Mouse (Mus musculus): Measurements from ENCODE around the gene Rere. TPM values are rescaled to one million over a fixed set of nuclear protein-coding genes. Genes with fewer than 3 reads are reported as not detected.

The Rere gene
- total RNA-seq, 1 experiment: 21.7 TPM

GRCm38 (mm10) chr4:150622641-150623040 lies 341.2 kb downstream of the Rere start:
- no peak for DNase-seq (ENCODE audit: low read depth, low spot score)

GRCm38 (mm10) chr4:150624214-150624823 lies 342.9 kb downstream of the Rere start:
- Histone ChIP-seq H3K9me3 (ENCODE audit: control insufficient read depth, insufficient read depth, low read depth, low read length) (no peaks in the 10 kb centered on the region), H3K9ac (ENCODE audit: insufficient read depth, low read depth, low read length, poor library complexity, severe bottlenecking) (no peak overlapping the region), H3K4me3 (ENCODE audit: insufficient read depth in 1 of 2, low read depth in 1 of 2, low read length in 2 of 2, poor library complexity in 1 of 2, severe bottlenecking in 1 of 2) (no peak overlapping the region), H3K4me1 (ENCODE audit: control insufficient read depth in 2 of 2, insufficient read depth in 2 of 2, low read length in 2 of 2, poor library complexity in 1 of 2) (no peaks in the 10 kb centered on the region), H3K36me3 (ENCODE audit: control insufficient read depth, insufficient read depth, low read length, poor library complexity, severe bottlenecking) (no peaks in the 10 kb centered on the region), H3K27ac (ENCODE audit: insufficient read depth, low read depth, low read length, poor library complexity, severe bottlenecking) (no peak overlapping the region)
- TF ChIP-seq HCFC1 (IDR thresholded peaks at IDR 0.05; ENCODE audit: borderline replicate concordance, insufficient read depth, low read length) (no peak), CHD2 (IDR thresholded peaks at IDR 0.05; ENCODE audit: low read depth, low read length) (no peak), ZNF384 (IDR thresholded peaks at IDR 0.05; ENCODE audit: low read depth, low read length) (no peak), MAFK (IDR thresholded peaks at IDR 0.05; ENCODE audit: insufficient read depth, low read depth, low read length) (no peak), ZC3H11A (IDR thresholded peaks at IDR 0.05; ENCODE audit: borderline replicate concordance, low read depth, low read length) (no peak)
- no peak for DNase-seq (ENCODE audit: low read depth, low spot score)
- in situ Hi-C loops (cut with MboI; ENCODE audit: low sequenced_read_pairs in 2 of 2, unreplicated experiment in 2 of 2): no loop called here

More at GRCm38 (mm10) chr4:150622641-150623040, 341.2 kb downstream of the Rere start:
- H3K9me3 ChIP-seq (ENCODE audit: control insufficient read depth, insufficient read depth, low read depth, low read length): no peaks in the 10 kb centered on the region
- in situ Hi-C loops (cut with MboI; ENCODE audit: low sequenced_read_pairs in 2 of 2, unreplicated experiment in 2 of 2): no loop called here
- no peak overlapping the region for H3K4me3 ChIP-seq (ENCODE audit: insufficient read depth in 1 of 2, low read depth in 1 of 2, low read length in 2 of 2, poor library complexity in 1 of 2, severe bottlenecking in 1 of 2)
- no peak for TF ChIP-seq ZC3H11A (IDR thresholded peaks at IDR 0.05; ENCODE audit: borderline replicate concordance, low read depth, low read length)
- TF ChIP-seq CHD2 (IDR thresholded peaks at IDR 0.05; ENCODE audit: low read depth, low read length): no peak
- TF ChIP-seq MAFK (IDR thresholded peaks at IDR 0.05; ENCODE audit: insufficient read depth, low read depth, low read length): no peak
- TF ChIP-seq HCFC1 (IDR thresholded peaks at IDR 0.05; ENCODE audit: borderline replicate concordance, insufficient read depth, low read length): no peak
- no peak for TF ChIP-seq ZNF384 (IDR thresholded peaks at IDR 0.05; ENCODE audit: low read depth, low read length)
- peaks cover 11% of the 10 kb centered on the region; the same call in 1 of the 2 replicates for H3K36me3 ChIP-seq (ENCODE audit: control insufficient read depth, insufficient read depth, low read length, poor library complexity, severe bottlenecking)
- H3K4me1 ChIP-seq (ENCODE audit: control insufficient read depth in 2 of 2, insufficient read depth in 2 of 2, low read length in 2 of 2, poor library complexity in 1 of 2): no peaks in the 10 kb centered on the region
- no peak overlapping the region for H3K9ac ChIP-seq (ENCODE audit: insufficient read depth, low read depth, low read length, poor library complexity, severe bottlenecking)
- H3K27ac ChIP-seq (ENCODE audit: insufficient read depth, low read depth, low read length, poor library complexity, severe bottlenecking): no peak overlapping the region

DNA sequence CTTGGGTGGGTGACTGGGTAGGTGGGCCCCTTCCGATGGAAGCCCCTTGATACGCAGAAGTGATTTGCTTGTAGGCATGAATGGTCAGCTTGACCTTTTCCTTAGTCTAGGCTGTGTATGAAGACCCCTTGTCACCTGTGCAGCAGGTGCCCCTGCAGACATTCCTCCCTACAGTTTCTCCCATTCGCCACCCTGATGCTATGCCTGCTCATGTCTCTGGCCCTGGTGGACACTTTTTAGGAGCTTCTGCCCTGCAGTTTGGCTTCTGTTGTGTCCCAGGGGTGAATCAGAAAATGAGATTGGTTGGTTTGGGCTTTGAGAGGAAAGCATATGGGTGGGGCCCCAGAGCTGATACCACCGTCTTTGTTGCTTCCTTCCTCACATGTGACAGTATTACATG lies 343.5 kb downstream of the Rere start:
- in situ Hi-C loops (cut with MboI; ENCODE audit: low sequenced_read_pairs in 2 of 2, unreplicated experiment in 2 of 2): no loop called here

DNA sequence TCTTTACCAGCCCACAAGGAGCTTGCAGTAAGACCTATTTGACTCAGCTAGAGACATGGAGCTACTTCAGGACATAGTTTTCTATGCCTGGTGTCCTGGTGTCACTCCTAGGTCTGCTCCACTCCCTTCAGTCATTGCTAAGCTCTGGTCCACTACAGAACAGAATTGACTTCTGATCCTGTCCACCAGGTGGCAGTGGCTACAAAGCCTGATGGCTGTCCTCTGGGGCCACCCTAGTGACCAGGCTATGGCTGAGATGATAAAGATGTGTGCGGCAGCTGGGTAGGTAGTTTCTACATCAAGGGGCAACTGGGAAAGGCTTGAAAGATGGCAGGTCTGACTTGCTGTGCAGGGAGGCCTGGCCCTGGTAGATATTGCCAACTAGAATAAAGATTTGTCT lies 344.0 kb downstream of the Rere start:
- Histone ChIP-seq H3K4me1 (ENCODE audit: control insufficient read depth in 2 of 2, insufficient read depth in 2 of 2, low read length in 2 of 2, poor library complexity in 1 of 2) (no peaks in the 10 kb centered on the region), H3K36me3 (ENCODE audit: control insufficient read depth, insufficient read depth, low read length, poor library complexity, severe bottlenecking) (no peaks in the 10 kb centered on the region), H3K9ac (ENCODE audit: insufficient read depth, low read depth, low read length, poor library complexity, severe bottlenecking) (no peak overlapping the region), H3K27ac (ENCODE audit: insufficient read depth, low read depth, low read length, poor library complexity, severe bottlenecking) (no peak overlapping the region), H3K4me3 (ENCODE audit: insufficient read depth in 1 of 2, low read depth in 1 of 2, low read length in 2 of 2, poor library complexity in 1 of 2, severe bottlenecking in 1 of 2) (no peak overlapping the region), H3K9me3 (ENCODE audit: control insufficient read depth, insufficient read depth, low read depth, low read length) (no peaks in the 10 kb centered on the region)
- no peak for TF ChIP-seq CHD2 (IDR thresholded peaks at IDR 0.05; ENCODE audit: low read depth, low read length)
- no peak for TF ChIP-seq ZNF384 (IDR thresholded peaks at IDR 0.05; ENCODE audit: low read depth, low read length)
- TF ChIP-seq ZC3H11A (IDR thresholded peaks at IDR 0.05; ENCODE audit: borderline replicate concordance, low read depth, low read length): no peak
- no peak for TF ChIP-seq MAFK (IDR thresholded peaks at IDR 0.05; ENCODE audit: insufficient read depth, low read depth, low read length)
- TF ChIP-seq HCFC1 (IDR thresholded peaks at IDR 0.05; ENCODE audit: borderline replicate concordance, insufficient read depth, low read length): no peak
- in situ Hi-C loops (cut with MboI; ENCODE audit: low sequenced_read_pairs in 2 of 2, unreplicated experiment in 2 of 2): no loop called here
- DNase-seq (ENCODE audit: low read depth, low spot score): no peak

More for the DNA sequence above, 343.5 kb downstream of the Rere start:
- H3K27ac ChIP-seq (ENCODE audit: insufficient read depth, low read depth, low read length, poor library complexity, severe bottlenecking): no peak overlapping the region
- no peak overlapping the region for H3K4me3 ChIP-seq (ENCODE audit: insufficient read depth in 1 of 2, low read depth in 1 of 2, low read length in 2 of 2, poor library complexity in 1 of 2, severe bottlenecking in 1 of 2)
- H3K36me3 ChIP-seq (ENCODE audit: control insufficient read depth, insufficient read depth, low read length, poor library complexity, severe bottlenecking): no peaks in the 10 kb centered on the region
- DNase-seq (ENCODE audit: low read depth, low spot score): no peak
- no peaks in the 10 kb centered on the region for H3K9me3 ChIP-seq (ENCODE audit: control insufficient read depth, insufficient read depth, low read depth, low read length)
- TF ChIP-seq HCFC1 (IDR thresholded peaks at IDR 0.05; ENCODE audit: borderline replicate concordance, insufficient read depth, low read length) (no peak), MAFK (IDR thresholded peaks at IDR 0.05; ENCODE audit: insufficient read depth, low read depth, low read length) (no peak), CHD2 (IDR thresholded peaks at IDR 0.05; ENCODE audit: low read depth, low read length) (no peak), ZC3H11A (IDR thresholded peaks at IDR 0.05; ENCODE audit: borderline replicate concordance, low read depth, low read length) (no peak), ZNF384 (IDR thresholded peaks at IDR 0.05; ENCODE audit: low read depth, low read length) (no peak)
- H3K9ac ChIP-seq (ENCODE audit: insufficient read depth, low read depth, low read length, poor library complexity, severe bottlenecking): no peak overlapping the region
- no peaks in the 10 kb centered on the region for H3K4me1 ChIP-seq (ENCODE audit: control insufficient read depth in 2 of 2, insufficient read depth in 2 of 2, low read length in 2 of 2, poor library complexity in 1 of 2)
